ENCODE assay signal across 25 mouse cellular contexts in genomic region chr1:155388418-155388817, GRCm38 (mm10). TPM values are rescaled to one million over a fixed set of nuclear protein-coding genes. Genes with fewer than 3 reads are reported as not detected.
DNase-seq lines count a peak whose midpoint lies in the region; ATAC-seq and TF ChIP-seq lines count a peak whose summit lies in the region.
"Had no signal": no experiment of that assay in that cellular context is flagged by ENCODE, and none has a peak within 500 bp of the region (broad histone marks: within the 10 kb centered on the region; RNA-seq: fewer than 3 reads in every experiment).

No protein-coding gene starts in this region.

- no peak for TF ChIP-seq CTCF in C2C12 (IDR thresholded peaks at IDR 0.05; ENCODE audit: control insufficient read depth, insufficient read depth, insufficient read length)

- no peaks in the 10 kb centered on the region for H3K9me3 ChIP-seq in forebrain, embryonic 12.5 days
- H3K9me3 ChIP-seq in forebrain, embryonic 15.5 days, result no peaks in the 10 kb centered on the region
- no peaks in the 10 kb centered on the region for H3K9me3 ChIP-seq in midbrain, embryonic 16.5 days (replicated peaks; ENCODE audit: control insufficient read depth, low read length, poor library complexity, severe bottlenecking)
- H3K9me3 ChIP-seq: embryonic facial prominence, embryonic 12.5 days; heart, embryonic 15.5 days; hindbrain, embryonic 10.5 days; limb, embryonic 10.5 days had no signal

- H3K79me2 ChIP-seq in C2C12 (ENCODE audit: control insufficient read depth, insufficient read depth), result no peaks in the 10 kb centered on the region

- H3K9ac ChIP-seq in forebrain, embryonic 12.5 days, result no peak overlapping the region
- H3K9ac ChIP-seq in forebrain, embryonic 15.5 days (replicated peaks), result no peak overlapping the region
- H3K9ac ChIP-seq in midbrain, embryonic 16.5 days (ENCODE audit: low read depth, low read length), result no peak overlapping the region
- H3K9ac ChIP-seq: embryonic facial prominence, embryonic 12.5 days; heart, embryonic 15.5 days had no signal

- 0 out of 2 replicates have a peak overlapping the region, but pooled peaks have one; percentile 13 for H3K27ac ChIP-seq in forebrain, embryonic 12.5 days
- no peak overlapping the region for H3K27ac ChIP-seq in forebrain, embryonic 15.5 days (replicated peaks)
- H3K27ac ChIP-seq in midbrain, embryonic 16.5 days (ENCODE audit: low read length), result no peak overlapping the region
- H3K27ac ChIP-seq: embryonic facial prominence, embryonic 12.5 days; heart, embryonic 15.5 days; hindbrain, embryonic 10.5 days; limb, embryonic 10.5 days; stomach, postnatal 0 days had no signal

- H3ac ChIP-seq in C2C12 (ENCODE audit: control insufficient read depth, insufficient read length, low read depth), result no peak overlapping the region

- H3K4me2 ChIP-seq in forebrain, embryonic 12.5 days, result no peak overlapping the region
- H3K4me2 ChIP-seq in forebrain, embryonic 15.5 days (replicated peaks), result no peak overlapping the region
- H3K4me2 ChIP-seq in midbrain, embryonic 16.5 days (ENCODE audit: low read length), result no peak overlapping the region
- H3K4me2 ChIP-seq: embryonic facial prominence, embryonic 12.5 days; heart, embryonic 15.5 days; midbrain, embryonic 11.5 days had no signal

- H3K36me3 ChIP-seq in forebrain, embryonic 12.5 days (replicated peaks), result 0 out of 2 replicates have a peak, but pooled peaks cover 4% of the 10 kb centered on the region
- 0 out of 2 replicates have a peak, but pooled peaks cover 6% of the 10 kb centered on the region for H3K36me3 ChIP-seq in forebrain, embryonic 15.5 days
- H3K36me3 ChIP-seq in C2C12 (ENCODE audit: control insufficient read depth, insufficient read depth), result no peaks in the 10 kb centered on the region
- peaks cover 2% of the 10 kb centered on the region; the same call in 1 of the 2 replicates for H3K36me3 ChIP-seq in midbrain, embryonic 16.5 days (ENCODE audit: control insufficient read depth, insufficient read depth, low read length)
- H3K36me3 ChIP-seq: embryonic facial prominence, embryonic 12.5 days; heart, embryonic 15.5 days; hindbrain, embryonic 10.5 days; limb, embryonic 10.5 days had no signal

- H3K27me3 ChIP-seq in forebrain, embryonic 12.5 days, result no peaks in the 10 kb centered on the region
- H3K27me3 ChIP-seq in forebrain, embryonic 15.5 days, result no peaks in the 10 kb centered on the region
- H3K27me3 ChIP-seq in C2C12 (ENCODE audit: control insufficient read depth, insufficient read depth, insufficient read length), result no peaks in the 10 kb centered on the region
- no peaks in the 10 kb centered on the region for H3K27me3 ChIP-seq in midbrain, embryonic 16.5 days (ENCODE audit: control insufficient read depth, insufficient read depth, low read depth, low read length)
- H3K27me3 ChIP-seq: embryonic facial prominence, embryonic 12.5 days; heart, embryonic 15.5 days had no signal

- H3K79me3 ChIP-seq in C2C12 (ENCODE audit: low read depth), result no peaks in the 10 kb centered on the region

- ATAC-seq in forebrain, embryonic 12.5 days (ENCODE audit: low FRiP score), result no peak
- ATAC-seq in forebrain, embryonic 15.5 days (replicated peaks), result no peak
- ATAC-seq in megakaryocyte progenitor cell, adult 5-6 weeks (replicated peaks; ENCODE audit: poor library complexity), result peak; percentile 87
- no peak for ATAC-seq in midbrain, embryonic 16.5 days
- ATAC-seq: CD4-positive, CD25-positive, alpha-beta regulatory T cell, adult 4 months; forebrain, embryonic 14.5 days; inflammation-experienced regulatory T-cells, adult 6 months had no signal

- no peak overlapping the region for H3K4me3 ChIP-seq in forebrain, embryonic 12.5 days (replicated peaks)
- no peak overlapping the region for H3K4me3 ChIP-seq in forebrain, embryonic 15.5 days
- H3K4me3 ChIP-seq in C2C12 (ENCODE audit: insufficient read depth, poor library complexity, severe bottlenecking), result no peak overlapping the region
- no peak overlapping the region for H3K4me3 ChIP-seq in midbrain, embryonic 16.5 days (ENCODE audit: low read depth, low read length)
- H3K4me3 ChIP-seq: embryonic facial prominence, embryonic 12.5 days; erythroblast, embryonic 14.5 days; heart, embryonic 15.5 days; hindbrain, embryonic 10.5 days; limb, embryonic 10.5 days had no signal

- H3K4me1 ChIP-seq in forebrain, embryonic 12.5 days, result peaks cover 18% of the 10 kb centered on the region
- H3K4me1 ChIP-seq in forebrain, embryonic 15.5 days, result peaks cover 13% of the 10 kb centered on the region
- H3K4me1 ChIP-seq in midbrain, embryonic 16.5 days (ENCODE audit: control insufficient read depth, insufficient read depth, low read length), result peaks cover 9% of the 10 kb centered on the region; the same call in 1 of the 2 replicates
- H3K4me1 ChIP-seq: embryonic facial prominence, embryonic 12.5 days; heart, embryonic 15.5 days; hindbrain, embryonic 10.5 days had no signal

- 68% methylated on average over 1 of the region's 1 CpGs for WGBS in forebrain, embryonic 12.5 days
- WGBS in forebrain, embryonic 15.5 days, result 68% methylated on average over 1 of the region's 1 CpGs
- WGBS in midbrain, embryonic 16.5 days, result 63% methylated on average over 1 of the region's 1 CpGs

- DNase-seq in forelimb bud, embryonic 11.5 days (ENCODE audit: low read depth, low spot score), result peak; percentile 8
- DNase-seq in adrenal gland, postnatal 25 days, result no peak
- DNase-seq in left cerebral cortex, adult 11 months (ENCODE audit: low spot score), result no peak
- DNase-seq: cerebellum, adult 9-10 months; gastrocnemius, postnatal 36 days; kidney, adult 8-10 months; kidney, postnatal 36 days; layer of hippocampus, adult 9-11 months; lung, adult 18-20 months; retina, postnatal 1 day had no signal

TF ChIP-seq in C2C12, 6 proteins besides CTCF, POLR2A, EP300 and RAD21:
- TF ChIP-seq FOSL1 (IDR thresholded peaks at IDR 0.05; ENCODE audit: insufficient read depth, low read length, poor library complexity, severe bottlenecking) (no peak), MYOD1 (IDR thresholded peaks at IDR 0.05; ENCODE audit: control insufficient read depth, insufficient read length, low read depth) (peak; percentile 87)

RNA-seq across cellular contexts. Expression of gene Xpr1, which starts 28.8 kb away (rescaled TPM):
- 32.7 and 34.8 TPM in 2 replicates for polyA plus RNA-seq in forebrain, embryonic 12.5 days (2016; fragmentation: Nextera tagmentation; extraction: Ambion mirVana)
- 71.2 TPM in 2 replicates for polyA plus RNA-seq in forebrain, embryonic 15.5 days (2015; fragmentation: Nextera tagmentation; extraction: Ambion mirVana)
- 4.3 TPM for polyA plus RNA-seq in C2C12 (2012; fragmentation: generic; extraction: Trizol)
- total RNA-seq in megakaryocyte progenitor cell, adult 5-6 weeks (2015), result 38.0 and 38.6 TPM in 2 replicates
- total RNA-seq in megakaryocyte progenitor cell, adult 5-6 weeks (2017), result 12.8 and 16.1 TPM in 2 replicates
- total RNA-seq in adrenal gland, postnatal 25 days (2021), result 43.9 and 63.3 TPM in 2 replicates
- polyA plus RNA-seq in midbrain, embryonic 16.5 days (2015; fragmentation: Nextera tagmentation; extraction: Ambion mirVana), result 57.4 and 72.4 TPM in 2 replicates
